Mouse (Mus musculus): ENCODE data around the gene Cltc. TPM values are rescaled to one million over a fixed set of nuclear protein-coding genes. Genes with fewer than 3 reads are reported as not detected.

Cltc gene
- polyA plus RNA-seq, 1 experiment from 2014 or later = 103 TPM

Other genes starting within 250 kb of the Cltc start
- 38.4 and 44.1 TPM in 2 replicates for gene Rps6kb1, start 212.8 kb downstream of the Cltc start, polyA plus RNA-seq (2015; fragmentation: Nextera tagmentation; extraction: Ambion mirVana)
- 11.7 and 13.1 TPM in 2 replicates for gene Tubd1, start 212.6 kb downstream of the Cltc start, polyA plus RNA-seq (2015; fragmentation: Nextera tagmentation; extraction: Ambion mirVana)
- 74.3 and 82.1 TPM in 2 replicates for gene Vmp1, start 73.7 kb downstream of the Cltc start, polyA plus RNA-seq (2015; fragmentation: Nextera tagmentation; extraction: Ambion mirVana)
- gene Ptrh2, start 73.6 kb downstream of the Cltc start, polyA plus RNA-seq (2015; fragmentation: Nextera tagmentation; extraction: Ambion mirVana) = 16.1 and 18.1 TPM in 2 replicates
- gene Dhx40, start 50.2 kb upstream of the Cltc start, polyA plus RNA-seq (2015; fragmentation: Nextera tagmentation; extraction: Ambion mirVana) = 13.7 and 15.5 TPM in 2 replicates
- gene Ypel2, start 236.1 kb upstream of the Cltc start, polyA plus RNA-seq (2015; fragmentation: Nextera tagmentation; extraction: Ambion mirVana) = 20.8 and 23.1 TPM in 2 replicates

All from heart, embryonic 15.5 days (tissue).